Mouse (Mus musculus) neural tube, embryonic 15.5 days (tissue): ENCODE data around the gene Pkhd1. TPM values are rescaled to one million over a fixed set of nuclear protein-coding genes. Genes with fewer than 3 reads are reported as not detected.

ENCODE experiments used
- ATAC-seq: fragments of 200-750 bp; cut with Nextera tagmentation; 2 replicates; pipeline ENCODE4 v1.8.0; 2017; ENCODE audit warnings: mild to moderate bottlenecking, moderate TSS enrichment, moderate library complexity; ENCODE audit not compliant: low FRiP score
- H3K27ac ChIP-seq: fragments of 300-500 bp; sonication (generic); replicated peaks from 2 replicates; pipeline ENCODE4 v1.5.1; 2015; ENCODE audit warnings: mild to moderate bottlenecking, inconsistent platforms
- H3K27me3 ChIP-seq: fragments of 300-500 bp; sonication (generic); replicated peaks from 2 replicates; pipeline ENCODE4 v1.6.1; 2015; ENCODE audit warnings: inconsistent platforms
- H3K36me3 ChIP-seq: fragments of 300-500 bp; sonication (generic); 2 replicates; pipeline ENCODE4 v1.6.1; 2015; ENCODE audit warnings: inconsistent platforms
- H3K4me1 ChIP-seq: fragments of 300-500 bp; sonication (generic); 2 replicates; pipeline ENCODE4 v1.6.1; 2015; ENCODE audit warnings: inconsistent platforms
- H3K4me2 ChIP-seq: fragments of 300-500 bp; sonication (generic); 2 replicates; pipeline ENCODE4 v1.6.1; 2015; ENCODE audit warnings: inconsistent platforms, mild to moderate bottlenecking, moderate library complexity
- H3K4me3 ChIP-seq: fragments of 300-500 bp; sonication (generic); replicated peaks from 2 replicates; pipeline ENCODE4 v1.5.1; 2015; ENCODE audit warnings: mild to moderate bottlenecking, inconsistent platforms
- H3K9ac ChIP-seq: fragments of 300-500 bp; sonication (generic); replicated peaks from 2 replicates; pipeline ENCODE4 v1.6.1; 2015; ENCODE audit warnings: mild to moderate bottlenecking, inconsistent platforms
- H3K9me3 ChIP-seq: fragments of 300-500 bp; sonication (generic); replicated peaks from 2 replicates; pipeline ENCODE4 v1.6.1; 2016; ENCODE audit warnings: inconsistent platforms
- WGBS: fragments of 180-500 bp; shearing (Covaris S2); methylation state at CpG from one replicate; pipeline ENCODE4 v1.1.7; 2015; ENCODE audit warnings: mixed read lengths; 5-methylcytosine and 5-hydroxymethylcytosine counted together
- polyA plus RNA-seq: library from polyadenylated mRNA; unstranded; fragments of >200 nt; fragmentation: Nextera tagmentation; extraction: Ambion mirVana; gene quantifications from 2 replicates; pipeline ENCODE4 v1.2.1, GENCODE M21; 2015

Gene Pkhd1
- polyA plus RNA-seq: 0.03 TPM in 1 of 2 replicates, not detected in the other

DNA sequence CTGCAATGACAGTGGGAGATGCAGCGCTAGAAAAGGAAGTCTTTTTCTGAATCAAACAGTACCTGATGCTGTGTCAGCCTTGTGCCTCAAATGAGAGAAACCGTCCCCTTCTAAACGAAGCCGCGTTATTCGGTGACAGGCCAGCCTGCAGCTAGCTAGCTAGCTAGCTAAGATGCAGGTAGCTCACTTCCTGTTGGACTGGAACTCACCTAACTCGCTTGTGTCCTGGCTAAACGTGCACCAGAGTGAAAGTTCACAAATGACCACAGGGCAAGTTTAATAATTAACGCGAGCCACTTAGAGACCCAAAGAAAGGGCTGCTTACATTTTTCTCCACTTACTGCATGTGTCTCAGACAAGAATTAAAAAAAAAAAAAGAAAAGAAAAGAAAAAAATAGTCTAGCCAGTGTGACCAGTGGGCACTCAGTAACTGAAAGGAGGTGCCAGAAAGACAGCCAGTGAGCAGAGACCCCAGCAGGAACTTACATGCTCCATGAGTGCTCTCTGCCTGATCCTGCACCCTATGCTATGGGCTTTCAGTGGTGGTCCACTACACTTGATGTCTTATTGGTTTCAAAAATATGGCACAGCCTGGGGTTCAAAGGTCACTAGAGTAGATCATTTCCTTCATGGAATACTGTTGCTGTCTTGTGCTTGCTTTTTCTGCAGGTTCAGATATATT, at the start of gene Pkhd1:
Pkhd1 (minus strand) TSS at position 216 of the 682 bp plus-strand sequence.
- Histone ChIP-seq H3K36me3 (no peaks in the 10 kb centered on the region), H3K27me3 (no peaks in the 10 kb centered on the region), H3K4me2 (no peak within 1 kb of the TSS), H3K9me3 (no peaks in the 10 kb centered on the region), H3K4me3 (no peak within 1 kb of the TSS), H3K4me1 (no peaks in the 10 kb centered on the region), H3K27ac (no peak within 1 kb of the TSS), H3K9ac (no peak within 1 kb of the TSS)
- ATAC-seq: no peak
- 75% methylated on average over 10 of the region's 10 CpGs for WGBS

DNA sequence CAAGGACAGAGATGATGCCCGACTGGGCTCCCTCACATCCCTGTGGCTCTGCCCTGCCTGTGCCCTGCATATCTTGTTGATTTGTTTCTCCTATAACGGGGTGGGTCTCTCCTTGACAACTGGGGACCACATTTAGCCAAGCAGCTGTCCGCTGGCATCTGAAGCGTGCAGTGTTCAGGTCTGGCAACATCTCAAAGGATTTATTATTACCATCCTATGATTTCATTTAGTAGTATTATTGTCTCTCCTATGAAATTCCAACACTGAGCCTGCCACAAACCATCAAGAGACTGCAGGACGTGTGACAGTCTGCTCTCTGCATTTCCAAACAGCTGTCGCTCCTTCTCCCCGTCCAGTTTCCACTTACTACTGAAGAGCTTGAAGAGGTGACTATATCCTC, 49.7 kb upstream of the Pkhd1 start:
- H3K9me3 ChIP-seq: no peaks in the 10 kb centered on the region
- no peak overlapping the region for H3K4me2 ChIP-seq
- no peaks in the 10 kb centered on the region for H3K36me3 ChIP-seq
- H3K4me3 ChIP-seq: no peak overlapping the region
- no peaks in the 10 kb centered on the region for H3K4me1 ChIP-seq
- WGBS: 81% methylated on average over 7 of the region's 7 CpGs
- no peak overlapping the region for H3K27ac ChIP-seq
- no peak for ATAC-seq
- H3K9ac ChIP-seq: no peak overlapping the region
- no peaks in the 10 kb centered on the region for H3K27me3 ChIP-seq

DNA sequence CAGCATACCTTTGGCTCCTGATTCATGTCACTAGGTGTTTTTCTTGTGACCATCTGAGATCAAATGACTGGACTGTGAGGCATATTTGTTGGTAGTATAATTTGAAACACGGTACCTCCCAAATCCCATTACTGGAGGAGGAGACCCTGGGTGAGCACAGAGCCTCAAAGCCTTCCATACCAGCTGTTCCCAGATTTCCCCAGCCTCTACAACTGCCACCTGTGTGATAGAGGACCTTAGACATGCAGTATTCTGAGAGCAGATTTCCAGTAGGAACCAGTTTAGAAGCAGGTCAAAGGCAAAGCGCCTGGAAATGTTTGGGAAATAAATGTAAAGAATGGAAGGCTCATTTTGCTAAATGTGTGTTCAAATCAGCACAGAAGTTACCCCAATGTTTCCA, 48.4 kb upstream of the Pkhd1 start:
- H3K36me3 ChIP-seq: no peaks in the 10 kb centered on the region
- no peaks in the 10 kb centered on the region for H3K4me1 ChIP-seq
- no peak for ATAC-seq
- WGBS: 91% methylated on average over 2 of the region's 2 CpGs
- H3K9ac ChIP-seq: no peak overlapping the region
- no peaks in the 10 kb centered on the region for H3K27me3 ChIP-seq
- H3K4me3 ChIP-seq: no peak overlapping the region
- no peak overlapping the region for H3K27ac ChIP-seq
- no peaks in the 10 kb centered on the region for H3K9me3 ChIP-seq
- no peak overlapping the region for H3K4me2 ChIP-seq

DNA sequence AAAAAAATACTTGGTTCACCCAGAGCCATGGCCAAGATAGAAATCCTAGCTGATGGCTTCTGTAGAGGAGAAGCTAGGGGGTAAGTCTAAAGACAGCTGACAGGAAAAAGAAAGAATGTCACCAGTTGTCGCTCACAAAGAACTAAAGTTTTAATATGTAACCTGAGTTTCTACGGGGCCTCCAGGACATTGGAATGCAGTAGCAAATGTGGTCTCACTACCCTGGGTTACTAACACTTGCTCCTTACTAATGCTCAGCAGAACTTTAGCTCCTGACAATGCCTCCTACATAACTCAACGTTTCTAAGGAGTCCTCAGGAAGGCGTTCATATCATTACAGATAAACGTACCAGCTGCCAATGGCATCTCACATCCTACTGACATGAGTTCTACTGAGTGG, 37.2 kb upstream of the Pkhd1 start:
- H3K27me3 ChIP-seq: no peaks in the 10 kb centered on the region
- H3K27ac ChIP-seq: no peak overlapping the region
- H3K36me3 ChIP-seq: no peaks in the 10 kb centered on the region
- WGBS: 81% methylated on average over 5 of the region's 5 CpGs
- no peak overlapping the region for H3K4me3 ChIP-seq
- no peak overlapping the region for H3K9ac ChIP-seq
- H3K4me1 ChIP-seq: no peaks in the 10 kb centered on the region
- no peak for ATAC-seq
- no peak overlapping the region for H3K4me2 ChIP-seq
- no peaks in the 10 kb centered on the region for H3K9me3 ChIP-seq

DNA sequence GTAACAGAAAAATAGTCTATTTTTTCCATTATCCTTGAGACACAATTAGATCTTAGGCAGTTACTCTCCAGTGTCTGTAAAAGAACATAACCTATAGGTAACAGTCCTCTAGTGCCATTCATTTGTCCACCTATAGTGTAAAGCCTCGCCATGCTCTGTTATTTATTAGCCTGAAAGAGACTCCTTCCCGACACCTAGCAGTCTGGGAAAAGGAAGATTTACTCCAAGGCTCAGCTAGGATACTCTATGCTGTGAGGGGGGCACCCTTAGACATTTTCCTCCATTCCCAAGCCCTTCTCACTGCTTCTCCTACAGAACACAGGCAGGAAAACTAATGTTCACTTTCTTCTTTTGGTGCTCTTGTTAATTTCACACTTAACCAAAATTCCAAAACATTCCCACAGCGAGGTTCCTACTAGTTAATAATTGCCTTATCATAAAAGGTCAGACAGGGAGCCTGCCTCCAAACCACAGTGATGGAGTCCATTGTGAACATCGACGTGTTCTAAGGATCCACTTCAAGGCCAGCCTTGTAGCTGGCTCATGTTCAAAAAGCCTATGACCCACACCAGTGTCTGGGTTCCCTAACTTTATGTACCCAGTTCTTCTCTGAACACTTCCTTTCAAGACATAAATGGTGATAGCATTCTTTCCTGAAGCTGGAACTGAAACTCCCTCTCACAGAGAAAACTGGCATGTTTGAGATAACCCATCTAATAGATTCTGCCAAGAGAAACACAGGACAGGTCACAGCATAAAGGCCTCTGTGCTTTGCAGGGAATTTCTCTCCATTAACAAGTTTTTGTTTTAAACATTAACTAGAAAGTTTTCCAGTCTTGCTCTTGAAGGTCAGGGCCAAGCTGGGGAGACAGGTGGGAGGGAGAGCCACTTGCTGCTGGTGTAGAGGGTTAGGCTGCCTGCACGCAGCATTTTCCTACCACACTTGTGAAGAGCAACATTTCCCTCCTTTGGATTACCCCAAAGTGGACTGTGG, 35.9 kb upstream of the Pkhd1 start:
- no peak overlapping the region for H3K4me3 ChIP-seq
- WGBS: 67% methylated on average over 6 of the region's 6 CpGs
- H3K27ac ChIP-seq: no peak overlapping the region
- no peak overlapping the region for H3K4me2 ChIP-seq
- H3K9me3 ChIP-seq: no peaks in the 10 kb centered on the region
- no peak for ATAC-seq
- no peaks in the 10 kb centered on the region for H3K4me1 ChIP-seq
- H3K36me3 ChIP-seq: no peaks in the 10 kb centered on the region
- no peaks in the 10 kb centered on the region for H3K27me3 ChIP-seq
- H3K9ac ChIP-seq: no peak overlapping the region

DNA sequence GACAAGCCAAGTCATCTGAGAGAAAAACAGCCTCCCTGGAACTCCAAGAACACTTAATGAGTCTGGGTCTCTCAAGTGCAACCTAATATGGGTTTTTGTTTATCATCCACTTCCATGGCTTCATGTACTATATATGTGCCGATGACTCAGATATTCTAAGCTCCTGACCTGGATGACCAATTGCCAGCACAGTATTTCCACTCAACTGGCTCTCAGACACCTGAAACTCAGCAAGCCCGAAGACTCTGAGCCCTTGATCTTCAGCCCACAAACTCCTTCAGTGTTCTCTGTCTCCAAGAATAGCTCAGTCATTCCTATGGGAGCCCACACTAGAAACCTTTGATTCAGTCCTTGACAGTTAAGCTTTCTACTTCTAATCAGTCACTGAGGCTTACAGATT, 17.0 kb upstream of the Pkhd1 start:
- Histone ChIP-seq H3K9ac (no peak overlapping the region), H3K4me1 (no peaks in the 10 kb centered on the region), H3K4me2 (no peak overlapping the region), H3K36me3 (no peaks in the 10 kb centered on the region), H3K27me3 (no peaks in the 10 kb centered on the region), H3K4me3 (no peak overlapping the region), H3K9me3 (no peaks in the 10 kb centered on the region), H3K27ac (no peak overlapping the region)
- no peak for ATAC-seq
- 92% methylated on average over 2 of the region's 2 CpGs for WGBS

DNA sequence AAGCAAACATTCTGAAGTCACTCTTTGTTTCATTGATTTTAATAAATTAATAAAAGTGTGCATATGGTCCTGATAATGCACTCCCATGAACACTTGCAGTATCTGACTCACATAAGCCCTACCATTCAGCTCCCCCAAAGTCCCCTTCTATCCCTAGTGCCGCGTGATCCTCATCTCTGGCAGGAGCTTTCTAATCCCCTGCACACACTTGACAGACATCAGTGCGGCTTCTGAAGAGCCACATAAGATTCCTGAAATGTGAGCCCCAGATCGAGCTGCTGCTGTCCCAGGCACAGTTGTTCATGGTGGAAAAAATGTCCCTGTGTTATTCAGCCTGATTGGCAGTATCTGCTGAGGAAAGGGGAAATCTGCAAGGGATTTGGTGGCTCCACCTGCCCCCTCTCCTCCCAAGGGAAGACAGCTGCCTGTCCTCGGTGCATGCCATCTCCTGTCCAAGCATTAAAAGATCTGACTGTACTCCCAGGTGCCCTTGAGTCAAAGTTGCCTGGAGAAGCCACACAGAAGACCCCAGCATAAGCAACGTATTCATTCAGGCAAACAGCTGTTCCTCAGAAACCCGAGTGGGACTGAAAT, 15.5 kb upstream of the Pkhd1 start:
- H3K4me3 ChIP-seq: no peak overlapping the region
- no peak overlapping the region for H3K27ac ChIP-seq
- H3K9me3 ChIP-seq: no peaks in the 10 kb centered on the region
- ATAC-seq: no peak
- H3K27me3 ChIP-seq: no peaks in the 10 kb centered on the region
- H3K4me2 ChIP-seq: no peak overlapping the region
- H3K36me3 ChIP-seq: no peaks in the 10 kb centered on the region
- WGBS: 87% methylated on average over 7 of the region's 7 CpGs
- no peak overlapping the region for H3K9ac ChIP-seq
- no peaks in the 10 kb centered on the region for H3K4me1 ChIP-seq

DNA sequence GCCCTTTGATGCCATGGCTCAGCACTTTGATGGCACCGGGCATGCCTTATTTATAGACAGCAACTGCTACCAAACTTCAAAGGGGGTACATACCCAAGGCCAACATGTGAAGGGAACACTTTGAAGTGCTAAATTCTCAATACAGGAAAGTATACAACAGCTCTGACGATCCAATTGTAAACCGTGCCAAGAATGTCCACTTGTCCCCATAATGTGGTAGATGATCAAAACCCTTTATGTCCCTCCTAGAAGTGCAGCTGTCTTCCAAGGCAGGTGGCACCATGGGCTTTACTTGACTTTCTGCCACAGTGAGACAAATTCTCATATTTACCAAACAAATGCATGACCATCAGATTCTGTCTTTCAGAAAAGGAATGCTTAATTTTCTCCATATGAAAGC, 6.7 kb upstream of the Pkhd1 start:
- H3K9ac ChIP-seq: no peak overlapping the region
- no peaks in the 10 kb centered on the region for H3K4me1 ChIP-seq
- H3K27ac ChIP-seq: no peak overlapping the region
- H3K4me2 ChIP-seq: no peak overlapping the region
- no peak overlapping the region for H3K4me3 ChIP-seq
- WGBS: 92% methylated on average over 3 of the region's 3 CpGs
- ATAC-seq: no peak
- H3K9me3 ChIP-seq: no peaks in the 10 kb centered on the region
- H3K27me3 ChIP-seq: no peaks in the 10 kb centered on the region
- no peaks in the 10 kb centered on the region for H3K36me3 ChIP-seq

DNA sequence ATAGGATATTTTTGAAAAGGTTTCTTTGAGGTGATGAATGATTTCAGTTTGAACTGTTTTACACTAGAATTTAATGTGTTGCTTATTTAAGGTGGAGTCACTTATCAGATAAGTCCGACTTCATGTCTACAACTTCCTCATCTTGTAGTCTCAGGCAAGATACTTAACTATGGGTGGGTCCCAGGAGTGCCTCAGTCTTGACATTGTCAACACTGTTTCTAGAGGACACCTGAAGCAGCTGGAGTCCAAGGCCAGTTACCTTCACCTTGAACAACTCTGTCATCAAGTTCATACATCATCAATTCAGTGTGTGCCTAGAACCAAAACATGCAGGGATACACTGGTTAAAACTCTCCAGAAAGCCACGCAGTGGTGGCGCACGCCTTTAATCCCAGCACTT, 5.5 kb upstream of the Pkhd1 start:
- Histone ChIP-seq H3K9me3 (no peaks in the 10 kb centered on the region), H3K4me1 (no peaks in the 10 kb centered on the region), H3K4me3 (no peak overlapping the region), H3K4me2 (no peak overlapping the region), H3K27me3 (no peaks in the 10 kb centered on the region), H3K27ac (no peak overlapping the region), H3K9ac (no peak overlapping the region), H3K36me3 (no peaks in the 10 kb centered on the region)
- WGBS: 95% methylated on average over 4 of the region's 4 CpGs
- no peak for ATAC-seq

DNA sequence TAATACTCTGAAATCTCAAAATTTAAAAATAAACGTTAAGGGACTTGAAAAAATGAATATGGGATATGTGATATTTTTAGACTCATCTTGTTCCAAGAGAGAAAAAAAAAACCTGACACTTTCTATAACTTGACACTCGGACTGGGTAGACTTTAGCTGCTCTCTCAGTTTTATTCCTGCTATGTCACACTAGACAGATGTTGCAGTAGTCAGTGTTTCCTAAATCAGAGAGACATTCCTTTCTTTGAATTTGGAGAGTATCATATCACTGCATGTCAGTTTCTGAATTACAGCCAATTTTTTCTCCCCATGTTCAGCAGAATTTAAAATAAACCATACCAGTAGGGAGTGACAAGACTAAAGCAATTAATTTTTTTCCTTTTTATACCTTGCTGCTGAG, 2.7 kb upstream of the Pkhd1 start:
- Histone ChIP-seq H3K9me3 (no peaks in the 10 kb centered on the region), H3K9ac (no peak overlapping the region), H3K36me3 (no peaks in the 10 kb centered on the region), H3K27ac (no peak overlapping the region), H3K4me3 (no peak overlapping the region), H3K27me3 (no peaks in the 10 kb centered on the region), H3K4me2 (no peak overlapping the region), H3K4me1 (no peaks in the 10 kb centered on the region)
- WGBS: 81% methylated on average over 2 of the region's 2 CpGs
- no peak for ATAC-seq

DNA sequence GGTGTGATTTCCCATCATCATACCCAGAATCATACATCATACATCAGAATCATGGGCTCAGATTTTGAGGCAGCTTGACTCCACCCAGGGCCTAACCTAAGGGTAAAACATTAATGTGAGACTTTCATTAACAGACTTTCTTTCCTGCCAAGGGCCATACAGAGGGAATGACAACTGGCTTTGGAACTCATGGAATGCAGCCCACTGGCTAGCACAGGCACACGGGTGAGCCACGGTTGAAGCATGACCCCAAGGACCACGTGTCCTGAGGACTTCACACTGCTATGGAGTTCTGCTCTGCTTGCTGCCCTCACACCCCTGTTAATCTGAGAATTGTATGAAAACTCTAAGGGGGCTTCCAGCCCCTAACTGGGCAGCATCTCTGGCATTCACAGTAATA, 1.5 kb upstream of the Pkhd1 start:
- 62% methylated on average over 3 of the region's 3 CpGs for WGBS
- no peaks in the 10 kb centered on the region for H3K27me3 ChIP-seq
- H3K36me3 ChIP-seq: no peaks in the 10 kb centered on the region
- H3K4me3 ChIP-seq: no peak overlapping the region
- no peak overlapping the region for H3K9ac ChIP-seq
- H3K27ac ChIP-seq: no peak overlapping the region
- H3K4me1 ChIP-seq: no peaks in the 10 kb centered on the region
- no peak for ATAC-seq
- no peaks in the 10 kb centered on the region for H3K9me3 ChIP-seq
- no peak overlapping the region for H3K4me2 ChIP-seq

DNA sequence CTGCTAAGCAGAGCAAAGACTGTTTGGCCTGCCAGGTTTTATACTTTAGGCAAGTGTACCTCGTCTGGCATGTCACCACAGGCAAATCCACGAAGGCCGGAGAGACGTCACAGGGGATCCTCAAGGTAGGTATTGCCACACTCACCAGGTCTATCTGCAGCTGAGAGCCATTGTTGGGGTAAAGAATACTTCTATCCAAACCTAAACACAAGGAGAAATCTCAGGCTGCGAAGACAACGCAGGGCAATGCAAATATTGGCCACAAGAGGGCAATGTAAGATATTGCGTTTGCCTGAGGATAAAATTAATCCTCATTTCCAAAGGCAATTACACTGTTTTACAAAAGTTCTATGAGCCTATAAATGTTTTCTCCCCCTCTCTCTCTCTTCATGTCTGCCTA, 5.2 kb downstream of the Pkhd1 start:
- WGBS: 33% methylated on average over 7 of the region's 7 CpGs
- ATAC-seq: no peak

More for the DNA sequence above, 5.2 kb downstream of the Pkhd1 start:
- Histone ChIP-seq H3K9ac (no peak overlapping the region), H3K27ac (no peak overlapping the region), H3K4me3 (no peak overlapping the region), H3K36me3 (no peaks in the 10 kb centered on the region), H3K4me1 (peaks cover 2% of the 10 kb centered on the region; the same call in 1 of the 2 replicates), H3K4me2 (no peak overlapping the region), H3K27me3 (no peaks in the 10 kb centered on the region), H3K9me3 (no peaks in the 10 kb centered on the region)
